Mouse (Mus musculus) heart, embryonic 16.5 days (tissue): ENCODE data around the gene Galnt11. TPM values are rescaled to one million over a fixed set of nuclear protein-coding genes. Genes with fewer than 3 reads are reported as not detected.
"Not testable (repeated sequence)": the region's sequence is repeated elsewhere in the genome, so short reads cannot be mapped to it uniquely, and the experiment has no call there.

Experiments
- ATAC-seq: fragments of 200-750 bp; cut with Nextera tagmentation; replicated peaks from 2 replicates; pipeline ENCODE4 v1.8.0; 2017; ENCODE audit warnings: moderate number of reproducible peaks; ENCODE audit not compliant: insufficient read depth, low FRiP score; ENCODE audit errors: extremely low read depth
- H3K27ac ChIP-seq: fragments of 300-500 bp; sonication (generic); 2 replicates; pipeline ENCODE4 v1.5.1; 2014; ENCODE audit warnings: mild to moderate bottlenecking, low read length, control low read depth, moderate library complexity
- H3K27me3 ChIP-seq: fragments of 300-500 bp; sonication (generic); 2 replicates; pipeline ENCODE4 v1.6.1; 2014; ENCODE audit warnings: low read length, mixed read lengths; ENCODE audit not compliant: control insufficient read depth, insufficient read depth
- H3K36me3 ChIP-seq: fragments of 300-500 bp; sonication (generic); 2 replicates; pipeline ENCODE4 v1.6.1; 2014; ENCODE audit not compliant: control insufficient read depth, insufficient read depth
- H3K4me1 ChIP-seq: fragments of 300-500 bp; sonication (generic); 2 replicates; pipeline ENCODE4 v1.6.1; 2014; ENCODE audit warnings: low read length, mixed read lengths; ENCODE audit not compliant: control insufficient read depth, insufficient read depth
- H3K4me2 ChIP-seq: fragments of 300-500 bp; sonication (generic); 2 replicates; pipeline ENCODE4 v1.6.1; 2014; ENCODE audit warnings: low read depth, mild to moderate bottlenecking, control low read depth, low read length
- H3K4me3 ChIP-seq: fragments of 300-500 bp; sonication (generic); 2 replicates; pipeline ENCODE4 v1.5.1; 2014; ENCODE audit warnings: mild to moderate bottlenecking, control low read depth, low read length
- H3K9ac ChIP-seq: fragments of 300-500 bp; sonication (generic); 2 replicates; pipeline ENCODE4 v1.6.1; 2014; ENCODE audit warnings: low read length, control low read depth
- H3K9me3 ChIP-seq: fragments of 300-500 bp; sonication (generic); replicated peaks from 2 replicates; pipeline ENCODE4 v1.6.1; 2016; ENCODE audit warnings: low read length; ENCODE audit not compliant: control insufficient read depth
- WGBS: fragments of 180-500 bp; shearing (Covaris S2); extraction: QIAGEN DNeasy Blood & Tissue Kit; methylation state at CpG from one replicate; pipeline ENCODE4 v1.1.7; 2014; 5-methylcytosine and 5-hydroxymethylcytosine counted together
- polyA plus RNA-seq: library from polyadenylated mRNA; unstranded; fragments of >200 nt; fragmentation: Nextera tagmentation; extraction: Ambion mirVana; gene quantifications from 2 replicates; pipeline ENCODE4 v1.2.1, GENCODE M21; 2015

Gene Galnt11
- polyA plus RNA-seq, 1 experiment from 2014 or later = 36.2 TPM

DNA sequence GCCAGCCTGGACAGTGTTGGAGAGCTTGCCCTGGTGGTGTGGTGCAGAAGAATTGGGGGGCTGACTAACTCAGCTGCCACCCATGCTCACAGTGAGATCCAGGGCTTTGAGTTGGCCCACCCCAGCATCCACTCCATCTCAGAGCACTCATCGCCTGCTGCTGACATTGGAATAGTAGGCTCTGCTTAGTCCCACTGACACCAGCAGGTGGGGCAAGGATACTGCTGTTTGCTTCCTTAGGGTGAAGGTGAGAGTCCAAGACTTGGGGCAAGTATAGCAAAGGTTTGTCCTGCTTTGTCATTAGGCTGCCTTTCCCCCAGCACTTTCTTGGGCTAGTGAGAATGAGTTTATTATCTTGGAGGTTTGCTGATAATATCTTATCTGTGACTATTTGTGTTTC, 32.9 kb upstream of the Galnt11 start:
- WGBS = 36% methylated on average over 1 of the region's 1 CpGs
- Histone ChIP-seq H3K27ac (no peak overlapping the region), H3K9me3 (no peaks in the 10 kb centered on the region), H3K4me1 (no peaks in the 10 kb centered on the region), H3K27me3 (no peaks in the 10 kb centered on the region), H3K9ac (no peak overlapping the region), H3K4me2 (no peak overlapping the region), H3K4me3 (no peak overlapping the region), H3K36me3 (no peaks in the 10 kb centered on the region)
- ATAC-seq = no peak

DNA sequence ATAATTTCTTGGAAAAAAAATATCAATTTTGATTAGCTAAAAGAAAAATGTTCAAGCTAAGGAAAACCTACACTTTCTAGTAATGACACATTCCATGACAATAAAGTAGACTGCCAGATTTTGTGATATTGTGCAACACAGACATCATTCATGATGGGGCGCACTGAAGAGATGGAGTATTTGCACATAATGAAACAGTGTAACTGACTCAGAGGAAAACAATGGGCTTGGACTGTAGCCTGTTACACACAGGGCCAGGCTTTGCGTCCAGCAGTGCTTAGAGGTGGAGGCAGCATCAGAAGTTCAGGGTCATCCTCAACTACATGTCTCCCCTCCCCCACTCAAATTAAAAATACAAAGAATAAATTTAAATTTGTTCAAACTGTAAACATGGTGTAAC, 31.2 kb upstream of the Galnt11 start:
- Histone ChIP-seq H3K4me1 (no peaks in the 10 kb centered on the region), H3K9ac (no peak overlapping the region), H3K4me2 (no peak overlapping the region), H3K4me3 (no peak overlapping the region), H3K36me3 (no peaks in the 10 kb centered on the region), H3K9me3 (no peaks in the 10 kb centered on the region), H3K27me3 (no peaks in the 10 kb centered on the region), H3K27ac (no peak overlapping the region)
- no peak for ATAC-seq
- WGBS = 76% methylated on average over 2 of the region's 2 CpGs

DNA sequence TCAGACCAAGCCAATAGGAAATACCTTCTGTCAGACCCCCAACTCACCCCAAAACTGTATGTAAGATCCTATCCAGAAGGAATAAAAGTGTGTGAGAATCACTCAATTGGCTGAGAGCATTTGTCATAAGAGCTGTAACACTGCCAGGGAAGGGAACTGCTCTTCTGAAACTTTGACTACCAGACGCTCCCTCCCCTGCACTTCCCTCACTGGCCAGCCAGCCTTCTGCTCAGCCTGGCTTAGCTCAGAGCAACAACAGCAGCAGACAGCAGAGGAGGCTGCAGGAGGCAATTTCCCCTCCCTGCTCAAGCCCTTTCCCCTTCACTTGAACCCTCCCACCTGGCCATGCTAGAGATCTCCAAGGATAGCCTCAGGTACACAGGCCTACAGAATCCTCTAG, 9.8 kb upstream of the Galnt11 start:
- Histone ChIP-seq H3K27me3 (no peaks in the 10 kb centered on the region), H3K9me3 (no peaks in the 10 kb centered on the region), H3K4me2 (no peak overlapping the region), H3K4me3 (no peak overlapping the region), H3K27ac (no peak overlapping the region), H3K36me3 (no peaks in the 10 kb centered on the region), H3K4me1 (no peaks in the 10 kb centered on the region), H3K9ac (no peak overlapping the region)
- 50% methylated on average over 1 of the region's 1 CpGs for WGBS
- no peak for ATAC-seq

DNA sequence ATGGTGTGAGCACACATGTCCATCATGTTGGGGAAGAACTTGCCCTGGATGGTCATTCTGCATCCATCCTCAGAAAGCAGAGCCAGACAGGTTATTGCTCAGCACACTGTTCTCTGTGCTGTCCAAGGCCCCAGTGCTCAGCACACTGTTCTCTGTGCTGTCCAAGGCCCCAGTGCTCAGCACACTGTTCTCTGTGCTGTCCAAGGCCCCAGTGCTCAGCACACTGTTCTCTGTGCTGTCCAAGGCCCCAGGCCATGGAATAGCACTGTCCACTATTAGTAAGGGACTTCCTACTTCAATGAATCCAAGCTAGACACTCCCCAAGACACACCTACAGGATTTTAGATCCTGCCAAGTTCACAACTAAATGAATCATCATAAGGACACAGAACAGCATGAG, 8.5 kb upstream of the Galnt11 start:
- not testable (repeated sequence) for H3K4me3 ChIP-seq, H3K36me3 ChIP-seq, H3K4me1 ChIP-seq, H3K9me3 ChIP-seq, ATAC-seq, H3K27me3 ChIP-seq, H3K9ac ChIP-seq, H3K27ac ChIP-seq, H3K4me2 ChIP-seq

DNA sequence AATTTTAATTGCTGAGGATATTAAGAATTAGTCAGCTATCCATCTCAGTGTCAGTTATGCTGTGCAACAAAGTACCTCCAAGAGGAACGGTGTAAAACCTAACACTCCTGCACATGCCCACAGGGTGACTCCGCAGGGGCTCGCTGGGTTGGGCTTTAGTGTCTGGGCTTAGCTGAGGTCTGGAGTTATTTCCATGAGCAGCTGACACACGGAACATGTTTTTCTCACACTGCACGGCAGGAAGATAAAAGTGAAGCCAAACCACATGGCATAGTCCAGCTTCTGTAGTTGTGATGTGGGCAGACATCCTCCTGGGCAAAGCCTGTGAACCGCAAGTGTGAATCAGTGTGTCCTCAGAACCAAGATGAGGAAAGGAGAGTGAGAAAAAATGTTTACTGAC, 6.7 kb upstream of the Galnt11 start:
- no peak overlapping the region for H3K4me3 ChIP-seq
- 61% methylated on average over 6 of the region's 6 CpGs for WGBS
- H3K27ac ChIP-seq = no peak overlapping the region
- H3K4me2 ChIP-seq = no peak overlapping the region
- H3K9ac ChIP-seq = no peak overlapping the region
- no peaks in the 10 kb centered on the region for H3K27me3 ChIP-seq
- no peaks in the 10 kb centered on the region for H3K4me1 ChIP-seq
- H3K9me3 ChIP-seq = no peaks in the 10 kb centered on the region
- no peaks in the 10 kb centered on the region for H3K36me3 ChIP-seq
- no peak for ATAC-seq

DNA sequence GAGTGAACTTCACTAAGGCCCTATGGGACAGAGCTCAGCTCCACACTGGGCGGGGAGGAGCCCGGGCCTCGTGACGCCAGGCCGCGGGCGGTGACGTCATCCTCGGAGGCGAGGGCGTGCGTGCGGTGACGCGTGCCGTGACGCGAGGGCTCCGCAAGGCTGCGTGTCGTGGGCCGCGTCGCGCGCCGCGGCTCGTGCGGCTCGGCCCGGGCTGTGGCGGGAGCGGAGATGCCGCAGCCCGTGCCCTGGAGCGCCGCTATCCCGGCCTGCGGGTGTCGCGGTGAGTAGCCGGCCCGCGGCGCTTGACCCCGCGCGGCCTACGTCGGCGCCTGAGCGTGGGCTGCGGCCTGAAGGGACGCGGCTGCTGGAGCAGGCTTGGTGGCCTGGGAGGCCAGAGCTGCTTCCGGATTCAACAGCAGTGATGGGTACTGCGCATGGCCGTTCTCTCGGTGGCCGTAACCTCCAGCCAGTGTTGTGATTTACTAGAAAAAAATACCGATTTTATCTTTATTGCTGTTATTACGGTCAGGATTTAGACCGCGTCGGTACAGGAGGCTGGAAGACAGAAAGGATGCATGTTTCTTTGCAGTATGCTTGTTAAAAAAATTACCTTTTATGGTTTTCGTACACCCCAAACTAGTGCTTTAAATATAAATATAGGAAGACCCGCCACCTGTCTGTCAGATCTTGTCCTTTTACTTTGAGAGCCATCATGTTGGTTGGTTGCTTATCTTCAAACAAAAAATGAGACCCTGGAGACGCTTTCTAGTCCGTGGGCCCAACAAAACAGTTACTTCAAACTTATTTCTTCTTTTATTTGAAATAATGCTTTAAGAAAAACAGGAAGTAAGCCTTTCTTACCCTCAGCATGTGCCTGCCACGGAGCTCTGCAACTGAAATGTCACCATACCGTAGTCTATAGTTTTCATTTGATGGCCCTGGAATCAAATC, 1.3 kb downstream of the Galnt11 start, which contains the start of gene E130116L18Rik:
E130116L18Rik (minus strand) TSS at position 402 of the 951 bp plus-strand sequence.
- Histone ChIP-seq H3K9ac (peak within 1 kb of the TSS; percentile 94), H3K4me2 (peak within 1 kb of the TSS; percentile 82), H3K4me1 (peaks cover 8% of the 10 kb centered on the region), H3K27ac (peak within 1 kb of the TSS; percentile 87), H3K27me3 (no peaks in the 10 kb centered on the region), H3K36me3 (peaks cover 3% of the 10 kb centered on the region; the same call in 1 of the 2 replicates), H3K9me3 (no peaks in the 10 kb centered on the region), H3K4me3 (peak within 1 kb of the TSS; percentile 85)
- ATAC-seq = peak; percentile 96
- WGBS = 2% methylated on average over 71 of the region's 72 CpGs

DNA sequence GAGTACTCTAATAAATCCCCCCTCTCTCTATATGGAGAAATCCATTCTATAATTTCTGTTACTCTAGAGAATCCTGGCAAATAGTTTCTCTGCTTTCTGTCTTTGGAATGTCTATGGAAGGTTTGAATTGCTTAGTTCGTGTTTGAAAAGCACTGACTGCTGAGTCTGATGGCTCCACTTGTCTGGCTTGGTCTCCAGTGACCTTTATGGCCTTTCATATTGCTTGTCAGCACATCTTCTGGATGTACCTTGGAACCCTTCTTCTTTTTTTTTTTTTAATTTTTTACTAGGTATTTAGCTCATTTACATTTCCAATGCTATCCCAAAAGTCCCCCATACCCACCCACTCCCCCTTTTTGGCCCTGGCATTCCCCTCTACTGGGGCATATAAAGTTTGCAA, 2.7 kb downstream of the Galnt11 start:
- WGBS = 87% methylated on average over 1 of the region's 1 CpGs
- not testable (repeated sequence) for H3K4me1 ChIP-seq, H3K9ac ChIP-seq, H3K27me3 ChIP-seq, H3K27ac ChIP-seq, ATAC-seq, H3K9me3 ChIP-seq, H3K36me3 ChIP-seq, H3K4me2 ChIP-seq, H3K4me3 ChIP-seq

DNA sequence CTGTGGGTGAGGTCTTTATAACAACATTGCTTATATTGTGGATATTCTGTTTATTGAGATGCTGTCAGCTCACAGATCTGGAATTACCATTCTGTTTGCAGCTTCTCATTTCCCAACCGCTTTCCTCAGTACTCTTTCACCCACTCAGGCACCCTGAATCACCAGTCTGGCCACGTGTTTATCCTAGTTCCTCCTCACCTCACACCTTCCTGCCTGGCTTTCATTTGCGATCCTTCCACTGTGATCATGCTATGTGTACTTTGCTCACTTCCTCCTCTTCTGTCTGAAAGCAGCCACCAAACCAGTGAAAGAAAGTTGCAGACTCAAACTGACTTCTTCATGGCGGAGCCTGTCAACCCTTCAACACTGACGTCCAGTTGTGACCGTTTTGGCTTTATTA, 21.4 kb downstream of the Galnt11 start:
- Histone ChIP-seq H3K27ac (no peak overlapping the region), H3K4me2 (no peak overlapping the region), H3K27me3 (no peaks in the 10 kb centered on the region), H3K9me3 (no peaks in the 10 kb centered on the region), H3K4me1 (peaks cover 5% of the 10 kb centered on the region; the same call in 1 of the 2 replicates), H3K36me3 (peaks cover 7% of the 10 kb centered on the region; the same call in 1 of the 2 replicates), H3K9ac (no peak overlapping the region), H3K4me3 (no peak overlapping the region)
- WGBS = 85% methylated on average over 6 of the region's 6 CpGs
- ATAC-seq = no peak

DNA sequence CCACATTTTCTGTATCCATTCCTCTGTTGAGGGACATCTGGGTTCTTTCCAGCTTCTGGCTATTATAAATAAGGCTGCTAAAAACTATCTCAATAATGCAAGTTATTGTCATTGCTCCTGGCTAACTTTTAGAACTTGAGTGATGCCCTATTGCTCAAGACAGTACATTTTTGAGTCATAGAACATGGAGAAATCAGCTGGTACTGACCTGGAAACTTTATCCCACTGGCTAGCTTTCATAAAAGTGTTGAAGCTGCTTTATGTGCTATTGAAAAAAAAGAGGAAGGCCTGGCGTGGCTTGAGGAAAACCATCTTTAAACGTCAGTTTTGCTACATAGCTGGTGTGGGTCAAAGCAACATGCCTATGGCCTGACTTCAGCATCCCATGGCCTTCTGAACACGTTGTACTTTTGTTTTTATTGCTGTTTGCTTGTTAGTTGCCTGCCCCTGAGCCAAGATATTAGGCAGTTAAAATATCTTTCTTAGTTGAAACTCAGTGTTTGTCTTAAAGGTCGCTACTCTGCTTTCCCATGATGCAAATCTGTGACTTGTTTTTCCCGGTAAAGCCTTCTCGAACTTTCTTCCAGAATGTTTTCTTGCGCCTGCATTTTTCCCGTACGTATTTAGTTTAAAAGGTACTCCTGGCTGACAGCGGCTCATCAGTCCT, 24.2 kb downstream of the Galnt11 start:
- 85% methylated on average over 10 of the region's 10 CpGs for WGBS
- Histone ChIP-seq H3K4me1 (peaks cover 5% of the 10 kb centered on the region; the same call in 1 of the 2 replicates), H3K27ac (no peak overlapping the region), H3K9ac (no peak overlapping the region), H3K27me3 (no peaks in the 10 kb centered on the region), H3K4me2 (no peak overlapping the region), H3K9me3 (no peaks in the 10 kb centered on the region), H3K36me3 (peaks cover 9% of the 10 kb centered on the region), H3K4me3 (no peak overlapping the region)
- ATAC-seq = no peak
